Mouse (Mus musculus): ENCODE measurements around the gene Cplx1. TPM values are rescaled to one million over a fixed set of nuclear protein-coding genes. Genes with fewer than 3 reads are reported as not detected.

Cplx1 gene
- total and polyA plus RNA-seq, 3 experiments, result 0.05 TPM; not detected in 2

- peaks cover 58% of the 10 kb centered on the region for H3K36me3 ChIP-seq (replicated peaks)
These were observed 15.6 kb upstream of the Cplx1 start for GRCm38 (mm10) chr5:108565381-108565780.

GRCm38 (mm10) chr5:108564346-108564745, 14.5 kb upstream of the Cplx1 start:
- H3K27me3 ChIP-seq (ENCODE audit: insufficient read depth, low read length), result no peaks in the 10 kb centered on the region
- H3K4me1 ChIP-seq (ENCODE audit: insufficient read depth, low read depth, low read length), result no peaks in the 10 kb centered on the region
- no peak for TF ChIP-seq GATA2 (IDR thresholded peaks at IDR 0.05; ENCODE audit: borderline replicate concordance, low read depth, low read length)
- TF ChIP-seq POLR2AphosphoS5 (IDR thresholded peaks at IDR 0.05; ENCODE audit: insufficient replicate concordance, low read depth, low read length), result no peak
- TF ChIP-seq TAL1 (conservative IDR thresholded peaks at IDR 0.05; ENCODE audit: low read depth, low read length), result no peak
- peaks cover 48% of the 10 kb centered on the region for H3K36me3 ChIP-seq (replicated peaks)
- DNase-seq (ENCODE audit: low spot score) (no peak), ATAC-seq (ENCODE audit: extremely low read depth, insufficient number of reproducible peaks, low FRiP score, poor library complexity, severe bottlenecking) (no peak)
- H3K9me3 ChIP-seq (replicated peaks), result no peaks in the 10 kb centered on the region
- no peak overlapping the region for H3K4me3 ChIP-seq (ENCODE audit: low read depth, low read length)

More at GRCm38 (mm10) chr5:108565381-108565780, 15.6 kb upstream of the Cplx1 start:
- no peaks in the 10 kb centered on the region for H3K9me3 ChIP-seq (replicated peaks)
- no peak for ATAC-seq (ENCODE audit: extremely low read depth, insufficient number of reproducible peaks, low FRiP score, poor library complexity, severe bottlenecking)
- H3K4me3 ChIP-seq (ENCODE audit: low read depth, low read length), result no peak overlapping the region
- H3K27me3 ChIP-seq (ENCODE audit: insufficient read depth, low read length), result no peaks in the 10 kb centered on the region
- no peak for DNase-seq (ENCODE audit: low spot score)
- H3K4me1 ChIP-seq (ENCODE audit: insufficient read depth, low read depth, low read length), result no peaks in the 10 kb centered on the region
- TF ChIP-seq TAL1 (conservative IDR thresholded peaks at IDR 0.05; ENCODE audit: low read depth, low read length), result no peak
- no peak for TF ChIP-seq POLR2AphosphoS5 (IDR thresholded peaks at IDR 0.05; ENCODE audit: insufficient replicate concordance, low read depth, low read length)
- no peak for TF ChIP-seq CTCF (IDR thresholded peaks at IDR 0.05; ENCODE audit: low read depth, low read length)
- TF ChIP-seq GATA1 (IDR thresholded peaks at IDR 0.05; ENCODE audit: borderline replicate concordance, low read length), result no peak
- no peak for TF ChIP-seq GATA2 (IDR thresholded peaks at IDR 0.05; ENCODE audit: borderline replicate concordance, low read depth, low read length)

- DNase-seq (ENCODE audit: low spot score), result no peak
- Histone ChIP-seq H3K4me1 (ENCODE audit: insufficient read depth, low read depth, low read length) (no peaks in the 10 kb centered on the region), H3K9me3 (replicated peaks) (no peaks in the 10 kb centered on the region), H3K36me3 (replicated peaks) (peaks cover 29% of the 10 kb centered on the region), H3K4me3 (ENCODE audit: low read depth, low read length) (no peak overlapping the region), H3K27me3 (ENCODE audit: insufficient read depth, low read length) (no peaks in the 10 kb centered on the region)
- no peak for TF ChIP-seq CTCF (IDR thresholded peaks at IDR 0.05; ENCODE audit: low read depth, low read length)
- no peak for TF ChIP-seq POLR2AphosphoS5 (IDR thresholded peaks at IDR 0.05; ENCODE audit: insufficient replicate concordance, low read depth, low read length)
- TF ChIP-seq TAL1 (conservative IDR thresholded peaks at IDR 0.05; ENCODE audit: low read depth, low read length), result no peak
- ATAC-seq (ENCODE audit: extremely low read depth, insufficient number of reproducible peaks, low FRiP score, poor library complexity, severe bottlenecking), result no peak
These were observed 12.7 kb upstream of the Cplx1 start for GRCm38 (mm10) chr5:108562483-108562882.

GRCm38 (mm10) chr5:108556986-108557385, 7.2 kb upstream of the Cplx1 start:
- H3K4me3 ChIP-seq (ENCODE audit: low read depth, low read length), result no peak overlapping the region
- peaks cover 14% of the 10 kb centered on the region for H3K27me3 ChIP-seq (ENCODE audit: insufficient read depth, low read length)
- no peak; the same call in 1 of the 2 replicates for ATAC-seq (ENCODE audit: extremely low read depth, insufficient number of reproducible peaks, low FRiP score, poor library complexity, severe bottlenecking)

GRCm38 (mm10) chr5:108554041-108554440, 4.2 kb upstream of the Cplx1 start:
- ATAC-seq (ENCODE audit: extremely low read depth, insufficient number of reproducible peaks, low FRiP score, poor library complexity, severe bottlenecking) (no peak), DNase-seq (ENCODE audit: low spot score) (no peak)
- H3K9me3 ChIP-seq (replicated peaks), result no peaks in the 10 kb centered on the region
- no peaks in the 10 kb centered on the region for H3K36me3 ChIP-seq (replicated peaks)
- H3K27me3 ChIP-seq (ENCODE audit: insufficient read depth, low read length), result peaks cover 28% of the 10 kb centered on the region
- H3K4me1 ChIP-seq (ENCODE audit: insufficient read depth, low read depth, low read length), result no peaks in the 10 kb centered on the region
- no peak overlapping the region for H3K4me3 ChIP-seq (ENCODE audit: low read depth, low read length)
- TF ChIP-seq POLR2AphosphoS5 (IDR thresholded peaks at IDR 0.05; ENCODE audit: insufficient replicate concordance, low read depth, low read length), result no peak
- TF ChIP-seq CTCF (IDR thresholded peaks at IDR 0.05; ENCODE audit: low read depth, low read length), result no peak
- no peak for TF ChIP-seq GATA1 (IDR thresholded peaks at IDR 0.05; ENCODE audit: borderline replicate concordance, low read length)
- no peak for TF ChIP-seq TAL1 (conservative IDR thresholded peaks at IDR 0.05; ENCODE audit: low read depth, low read length)
- no peak for TF ChIP-seq GATA2 (IDR thresholded peaks at IDR 0.05; ENCODE audit: borderline replicate concordance, low read depth, low read length)

More at GRCm38 (mm10) chr5:108556986-108557385, 7.2 kb upstream of the Cplx1 start:
- Histone ChIP-seq H3K36me3 (replicated peaks) (no peaks in the 10 kb centered on the region), H3K9me3 (replicated peaks) (no peaks in the 10 kb centered on the region), H3K4me1 (ENCODE audit: insufficient read depth, low read depth, low read length) (no peaks in the 10 kb centered on the region)
- no peak for TF ChIP-seq CTCF (IDR thresholded peaks at IDR 0.05; ENCODE audit: low read depth, low read length)
- no peak for TF ChIP-seq GATA2 (IDR thresholded peaks at IDR 0.05; ENCODE audit: borderline replicate concordance, low read depth, low read length)
- TF ChIP-seq GATA1 (IDR thresholded peaks at IDR 0.05; ENCODE audit: borderline replicate concordance, low read length), result no peak
- no peak for TF ChIP-seq TAL1 (conservative IDR thresholded peaks at IDR 0.05; ENCODE audit: low read depth, low read length)
- TF ChIP-seq POLR2AphosphoS5 (IDR thresholded peaks at IDR 0.05; ENCODE audit: insufficient replicate concordance, low read depth, low read length), result no peak
- DNase-seq (ENCODE audit: low spot score), result no peak

- ATAC-seq (ENCODE audit: extremely low read depth, insufficient number of reproducible peaks, low FRiP score, poor library complexity, severe bottlenecking) (no peak), DNase-seq (ENCODE audit: low spot score) (no peak)
- no peak overlapping the region for H3K4me3 ChIP-seq (ENCODE audit: low read depth, low read length)
- H3K9me3 ChIP-seq (replicated peaks), result no peaks in the 10 kb centered on the region
- no peaks in the 10 kb centered on the region for H3K36me3 ChIP-seq (replicated peaks)
- H3K27me3 ChIP-seq (ENCODE audit: insufficient read depth, low read length), result peaks cover 30% of the 10 kb centered on the region
- TF ChIP-seq GATA2 (IDR thresholded peaks at IDR 0.05; ENCODE audit: borderline replicate concordance, low read depth, low read length), result no peak
- TF ChIP-seq POLR2AphosphoS5 (IDR thresholded peaks at IDR 0.05; ENCODE audit: insufficient replicate concordance, low read depth, low read length), result no peak
- no peak for TF ChIP-seq TAL1 (conservative IDR thresholded peaks at IDR 0.05; ENCODE audit: low read depth, low read length)
- no peaks in the 10 kb centered on the region for H3K4me1 ChIP-seq (ENCODE audit: insufficient read depth, low read depth, low read length)
These were observed 377 bp upstream of the Cplx1 start for GRCm38 (mm10) chr5:108550207-108550594.

GRCm38 (mm10) chr5:108549137-108549488, 711 bp downstream of the Cplx1 start:
- Histone ChIP-seq H3K9me3 (replicated peaks) (no peaks in the 10 kb centered on the region), H3K36me3 (replicated peaks) (no peaks in the 10 kb centered on the region), H3K4me1 (ENCODE audit: insufficient read depth, low read depth, low read length) (no peaks in the 10 kb centered on the region), H3K27me3 (ENCODE audit: insufficient read depth, low read length) (peaks cover 25% of the 10 kb centered on the region; the same call in 1 of the 2 replicates), H3K4me3 (ENCODE audit: low read depth, low read length) (no peak overlapping the region)
- no peak for ATAC-seq (ENCODE audit: extremely low read depth, insufficient number of reproducible peaks, low FRiP score, poor library complexity, severe bottlenecking)
- no peak for TF ChIP-seq POLR2AphosphoS5 (IDR thresholded peaks at IDR 0.05; ENCODE audit: insufficient replicate concordance, low read depth, low read length)
- TF ChIP-seq TAL1 (conservative IDR thresholded peaks at IDR 0.05; ENCODE audit: low read depth, low read length), result no peak
- TF ChIP-seq GATA2 (IDR thresholded peaks at IDR 0.05; ENCODE audit: borderline replicate concordance, low read depth, low read length), result no peak
- no peak for TF ChIP-seq GATA1 (IDR thresholded peaks at IDR 0.05; ENCODE audit: borderline replicate concordance, low read length)
- TF ChIP-seq CTCF (IDR thresholded peaks at IDR 0.05; ENCODE audit: low read depth, low read length), result no peak
- DNase-seq (ENCODE audit: low spot score), result no peak

Measured in G1E (cell line).